Mouse (Mus musculus) erythroblast, embryonic 14.5 days (primary cell): ENCODE results near the gene Pnrc1.

Source experiments
- GATA1 ChIP-seq: IDR thresholded peaks from 2 replicates; pipeline ENCODE4 v1.6.1; 2012; ENCODE audit warnings: low read length, inconsistent platforms, mixed read lengths
- TAL1 ChIP-seq: IDR thresholded peaks from 3 replicates; pipeline ENCODE4 v1.6.1; 2012; ENCODE audit warnings: low read length, inconsistent platforms, mixed read lengths

DNA sequence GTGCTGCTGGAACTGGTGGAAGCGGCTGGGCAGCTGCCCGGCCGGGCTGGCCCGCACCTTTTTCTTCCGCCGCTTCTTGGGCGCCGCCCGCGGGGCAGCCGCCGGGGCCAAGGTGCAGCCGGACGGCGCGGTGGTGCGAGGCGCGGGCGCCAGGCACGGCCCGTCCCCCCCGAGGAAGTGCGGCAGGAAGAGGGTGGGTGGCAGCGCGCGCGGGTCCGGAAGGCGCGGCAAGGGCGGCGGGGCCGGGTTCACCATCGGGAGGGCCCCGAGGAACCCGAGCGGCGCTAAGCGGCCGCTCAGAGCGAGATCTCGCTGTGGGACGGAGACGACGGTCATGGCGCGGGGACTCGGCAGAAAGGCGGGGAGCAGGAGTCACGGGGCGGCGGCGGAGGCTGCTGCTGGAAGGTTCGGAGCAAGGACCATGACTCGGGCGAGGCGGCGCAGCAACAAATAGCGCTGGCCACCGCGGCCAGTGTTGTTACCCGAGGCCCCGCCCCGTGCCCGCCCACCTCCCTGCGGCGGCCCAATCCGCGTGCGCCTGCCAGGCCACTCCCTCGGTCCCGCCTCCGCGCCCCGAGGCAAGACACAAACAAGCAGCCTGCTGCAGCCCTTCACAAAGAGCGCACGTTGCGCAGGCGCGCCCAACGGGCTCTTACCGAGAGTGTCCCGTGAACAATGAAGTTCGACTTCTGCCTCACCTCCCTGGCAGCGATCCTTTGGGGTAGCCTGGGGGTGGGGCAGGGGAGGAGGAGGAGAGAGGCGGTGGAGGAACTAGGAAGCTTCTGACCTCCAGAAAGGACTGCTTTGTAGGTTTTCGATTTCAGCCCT, 41.7 kb downstream of the Pnrc1 start:
- TF ChIP-seq TAL1 (no peak), GATA1 (no peak)
